Mouse (Mus musculus) stomach, postnatal 0 days (tissue): ENCODE measurements around the gene Glcci1.

Experiments
- CTCF ChIP-seq: IDR thresholded peaks from 2 replicates; pipeline ENCODE4 v1.5.1; 2016; ENCODE audit warnings: antibody characterized with exemption, low read depth, mild to moderate bottlenecking, moderate library complexity
- EP300 ChIP-seq: optimal IDR thresholded peaks from 2 replicates; pipeline ENCODE3; 2016; ENCODE audit warnings: antibody characterized with exemption

- TF ChIP-seq CTCF (no peak), EP300 (no peak)
Measured at GRCm38 (mm10) chr6:8472125-8472524, 37.3 kb upstream of the Glcci1 start.
